Mouse (Mus musculus) right cerebral cortex, adult 18-20 months (tissue): ENCODE measurements around the gene Lcn10.
A peak's percentile ranks its signal among the peaks of the same experiment; 100 is the strongest.
"Not testable (repeated sequence)": the region's sequence is repeated elsewhere in the genome, so short reads cannot be mapped to it uniquely, and the experiment has no call there.

Experiments
- DNase-seq: peaks from one replicate; pipeline ENCODE4 v3.0.0; 2022; ENCODE audit warnings: mixed read lengths

Lcn10 gene

DNA sequence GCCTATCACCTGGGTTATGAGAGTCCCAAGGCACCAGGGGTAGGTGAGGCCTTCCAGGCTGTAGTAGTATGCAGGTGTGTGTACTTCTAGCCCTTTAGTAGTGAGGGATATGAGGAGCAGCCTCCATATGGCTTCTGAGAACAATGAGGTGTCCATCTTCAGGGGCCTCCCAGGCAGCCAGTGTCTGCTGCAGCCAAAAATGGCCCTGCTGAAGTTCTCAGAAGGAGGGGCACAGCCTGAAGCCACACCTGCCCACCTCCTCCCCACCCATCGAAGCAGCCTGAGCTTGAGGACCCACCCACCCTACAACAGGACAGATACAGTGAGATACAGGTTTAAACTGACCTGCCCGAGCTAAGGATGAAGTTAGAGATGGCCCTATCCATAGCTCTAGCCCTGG lies at the start of gene Lcn10:
TSS of gene Lcn10 (plus strand) at position 301 of the 400 bp plus-strand sequence.
- DNase-seq = no peak

DNA sequence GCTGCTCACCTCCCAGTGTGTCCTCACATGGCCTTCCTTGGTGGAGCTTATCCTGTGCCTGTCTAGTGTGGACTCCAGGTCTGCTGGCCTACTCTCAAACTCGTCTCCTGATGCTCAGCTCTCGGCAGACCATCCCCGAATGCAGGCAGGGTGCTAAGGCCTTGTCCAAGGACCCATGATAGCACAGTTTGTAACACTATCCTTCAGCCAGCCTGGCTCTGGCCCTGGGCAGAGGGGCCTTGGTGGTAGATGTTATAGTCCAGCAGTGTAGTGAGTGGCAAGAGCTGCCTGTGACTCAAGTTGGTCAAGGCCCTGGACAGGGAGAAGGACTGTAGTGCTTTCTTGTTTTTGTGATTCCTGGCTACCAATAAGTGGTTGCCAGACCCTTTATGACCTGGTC lies 48.9 kb upstream of the Lcn10 start:
- DNase-seq = no peak

DNA sequence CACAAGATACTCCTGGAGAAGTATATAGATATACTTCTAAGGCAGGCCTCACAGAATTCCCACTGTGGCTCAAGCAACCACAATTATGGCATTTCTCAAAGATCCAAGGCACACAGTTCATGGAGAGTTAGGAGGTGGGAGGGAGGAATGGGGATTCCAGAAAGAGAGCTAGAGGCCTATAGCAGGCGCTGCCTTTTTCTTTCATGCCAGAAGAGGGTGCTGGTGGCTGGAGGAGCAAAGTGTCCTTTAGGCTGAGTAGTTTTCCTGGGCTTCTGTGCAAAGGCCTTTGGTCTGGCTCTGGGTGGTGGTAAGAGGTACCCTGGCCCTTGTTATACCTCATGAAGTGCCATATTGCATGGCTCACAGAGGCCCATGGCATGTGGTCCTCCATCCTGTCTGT lies 48.5 kb upstream of the Lcn10 start:
- DNase-seq = no peak

DNA sequence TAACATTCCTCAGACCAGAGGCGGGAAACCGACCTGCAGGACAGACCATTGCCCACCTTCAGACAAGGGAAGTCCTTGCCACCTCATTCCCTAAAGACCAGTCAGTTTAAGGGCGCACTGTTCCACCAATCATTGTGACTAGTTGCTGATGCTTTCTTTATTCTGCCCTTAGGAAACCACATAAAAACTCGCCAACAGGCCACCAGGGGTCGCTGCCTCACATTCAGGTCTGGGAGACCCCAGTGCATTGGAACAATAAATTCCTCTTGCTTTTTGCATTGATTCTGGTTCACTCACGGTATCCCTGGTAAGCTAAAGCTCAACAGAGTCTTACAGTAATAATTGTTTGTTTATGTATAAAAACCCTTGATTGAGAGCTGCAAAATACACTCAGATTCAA lies 42.6 kb upstream of the Lcn10 start:
- DNase-seq = no peak

DNA sequence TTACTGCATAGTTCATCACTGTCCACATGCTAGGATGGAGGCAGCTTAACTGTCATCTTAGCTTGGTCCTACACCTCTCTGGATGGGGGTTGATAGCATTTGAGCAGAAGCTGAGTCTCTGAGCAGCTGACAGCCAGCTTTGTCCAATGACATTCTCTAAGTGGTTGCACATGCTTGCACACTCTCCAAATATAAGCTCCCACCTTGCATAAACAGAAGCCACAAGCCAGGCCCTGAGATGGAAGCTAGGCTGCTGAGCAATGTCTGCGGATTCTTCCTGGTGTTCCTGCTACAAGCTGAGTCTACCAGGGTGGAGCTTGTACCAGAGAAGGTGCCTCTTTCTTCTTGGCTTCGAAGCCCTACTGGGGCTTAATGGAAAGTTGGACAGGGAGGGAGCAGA lies 29.6 kb upstream of the Lcn10 start, which contains the start of gene Lcn8:
TSS of gene Lcn8 (plus strand) at position 219 of the 400 bp plus-strand sequence.
- DNase-seq = no peak

DNA sequence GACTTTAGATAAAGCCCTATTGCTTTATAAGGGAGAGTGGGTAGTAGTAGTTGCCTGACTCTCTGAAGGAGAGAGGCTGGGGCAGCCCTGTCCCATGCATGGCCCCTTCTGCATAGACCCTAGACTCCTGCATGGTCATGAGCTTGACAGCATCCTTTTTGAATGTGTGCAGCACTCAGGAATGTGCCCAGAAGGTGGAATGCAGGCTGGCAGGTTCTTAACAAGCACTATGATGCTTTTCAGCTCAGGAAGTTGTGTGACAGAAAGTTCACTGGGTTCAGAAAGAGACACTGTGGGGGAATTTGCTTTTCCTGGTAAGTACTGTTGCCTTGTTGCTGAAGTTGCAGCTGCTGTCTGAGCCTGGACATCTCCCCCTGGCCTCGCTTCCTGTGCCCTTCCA lies 28.0 kb upstream of the Lcn10 start:
- no peak for DNase-seq

DNA sequence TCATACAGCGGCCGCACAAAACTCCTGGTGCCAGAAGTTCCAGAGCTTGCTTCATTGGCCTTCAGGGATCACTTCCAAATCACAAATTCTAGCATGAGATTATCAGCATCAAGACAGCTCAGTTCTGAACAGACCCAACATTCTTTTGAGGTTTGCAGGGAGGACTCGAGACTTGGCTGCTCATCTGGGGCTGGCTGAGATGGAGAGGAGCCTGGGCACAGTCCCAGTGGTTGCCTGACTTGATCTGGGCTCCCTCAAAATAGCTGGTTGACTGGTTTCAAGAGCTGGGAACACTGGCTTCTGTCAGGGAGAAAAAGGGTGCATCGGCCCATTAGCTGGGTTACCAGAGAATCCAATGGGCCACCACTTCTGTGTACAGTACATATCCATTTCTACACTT lies 25.8 kb upstream of the Lcn10 start:
- DNase-seq = peak; percentile 16

DNA sequence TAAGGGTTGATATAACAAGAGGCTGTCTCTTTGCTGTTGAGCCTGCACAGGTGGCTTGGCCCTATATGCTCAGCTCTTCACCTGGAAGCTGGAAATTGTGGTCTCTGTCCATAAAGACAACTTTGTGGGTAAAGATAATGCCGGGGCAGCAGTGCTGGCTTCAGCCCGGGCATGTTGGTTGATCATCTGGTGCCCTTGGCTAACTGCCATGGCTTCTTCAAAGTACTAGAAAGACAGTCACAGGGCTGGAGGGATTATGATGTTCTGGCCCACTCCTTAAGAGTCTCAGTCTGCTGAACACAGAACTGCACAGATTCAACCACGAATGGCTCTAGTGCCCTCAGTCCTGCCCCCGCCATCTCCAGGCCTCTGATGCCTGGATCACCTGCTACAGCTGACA lies 25.3 kb upstream of the Lcn10 start:
- no peak for DNase-seq

DNA sequence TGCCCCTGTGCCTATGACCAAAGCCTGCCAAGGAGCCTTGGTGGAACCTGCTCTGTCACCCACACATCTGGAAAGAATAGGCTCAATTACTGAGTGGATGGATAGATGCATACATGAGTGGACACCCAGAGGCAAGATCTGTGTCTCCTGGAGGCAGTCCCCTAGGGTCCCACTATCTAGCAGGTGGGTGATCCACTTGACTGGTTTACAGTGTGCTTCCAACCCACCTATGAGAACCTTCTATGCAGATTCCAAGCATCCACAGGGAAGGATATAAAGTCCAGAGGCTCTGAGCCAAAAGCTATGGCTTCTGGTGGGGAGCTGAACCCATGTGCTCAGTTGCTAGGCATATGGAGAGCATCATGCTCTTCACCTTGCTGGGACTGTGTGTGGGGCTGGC lies 24.9 kb upstream of the Lcn10 start, which contains the start of gene Lcn5:
TSS of gene Lcn5 (plus strand) at position 301 of the 400 bp plus-strand sequence.
- DNase-seq = no peak

DNA sequence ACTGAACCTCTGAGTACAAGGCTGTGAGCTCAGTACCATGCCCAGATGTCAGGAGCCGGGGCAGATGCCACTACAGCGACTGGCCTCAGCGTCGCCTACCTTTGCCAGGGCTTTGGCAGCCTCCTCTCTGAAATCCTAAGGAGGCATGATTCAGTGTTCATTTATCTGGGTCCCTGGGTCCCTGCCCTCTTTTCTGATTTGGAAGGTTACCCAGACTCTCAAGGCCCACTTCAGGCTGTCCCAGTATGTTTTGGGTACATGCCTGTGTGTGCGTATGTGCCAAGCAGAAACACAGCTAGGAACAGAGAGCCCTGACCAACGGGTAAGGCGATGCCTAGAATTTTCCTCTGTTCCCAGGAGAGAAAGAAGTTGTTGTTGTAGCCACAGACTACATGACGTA lies 22.2 kb upstream of the Lcn10 start:
- no peak for DNase-seq

DNA sequence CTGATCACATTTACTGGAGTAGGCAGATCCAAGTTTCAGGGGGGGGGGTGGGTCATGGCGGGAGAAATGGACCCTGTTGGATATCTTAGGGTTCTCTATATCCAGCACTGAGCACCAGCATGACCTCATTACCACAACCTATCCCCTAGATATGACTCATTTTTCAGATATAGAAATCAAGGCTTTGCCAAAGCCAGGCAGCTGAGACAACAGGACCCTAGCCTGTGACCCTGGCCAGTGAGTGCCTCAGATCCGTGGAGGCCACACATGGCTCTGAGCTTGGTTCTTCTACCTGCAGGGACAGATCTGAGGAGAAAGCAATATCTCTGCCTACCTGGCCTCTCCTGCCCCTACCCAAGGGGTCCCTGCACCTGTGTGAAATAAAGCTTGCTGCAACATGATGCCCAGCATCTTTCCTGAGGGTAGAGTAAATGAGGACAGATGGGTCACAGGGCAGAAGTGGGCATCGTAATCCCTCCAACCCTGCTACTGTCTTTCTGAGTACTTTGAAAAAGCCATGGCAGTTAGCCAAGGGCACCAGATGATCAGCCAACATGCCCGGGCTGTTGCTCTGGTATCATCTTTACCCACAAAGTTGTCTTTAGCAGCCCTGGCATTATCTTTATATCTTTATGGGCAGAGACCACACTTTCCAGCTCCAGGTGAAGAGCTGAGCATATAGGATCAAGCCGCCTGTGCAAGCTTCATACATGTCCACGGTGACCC lies 21.1 kb upstream of the Lcn10 start:
- no peak for DNase-seq

DNA sequence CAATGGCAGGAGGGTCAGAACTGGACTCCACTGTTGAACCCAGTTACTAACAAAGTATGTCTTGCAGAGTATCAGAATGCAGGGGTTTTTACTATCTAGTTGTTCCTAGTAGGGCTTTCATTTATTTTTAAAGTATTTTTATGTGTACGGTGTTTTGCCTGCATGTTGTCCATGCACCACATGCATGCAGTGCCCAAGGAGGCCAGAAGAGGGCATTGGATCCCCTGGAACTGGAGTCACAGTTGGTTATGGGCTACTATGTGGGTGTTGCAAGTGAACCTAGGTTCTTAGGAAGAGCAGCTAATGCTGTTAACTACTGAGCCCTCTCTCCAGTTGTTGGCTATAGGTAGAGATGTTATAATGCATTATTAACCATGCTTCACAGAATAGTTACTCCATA lies 19.0 kb upstream of the Lcn10 start:
- peak; percentile 29 for DNase-seq

DNA sequence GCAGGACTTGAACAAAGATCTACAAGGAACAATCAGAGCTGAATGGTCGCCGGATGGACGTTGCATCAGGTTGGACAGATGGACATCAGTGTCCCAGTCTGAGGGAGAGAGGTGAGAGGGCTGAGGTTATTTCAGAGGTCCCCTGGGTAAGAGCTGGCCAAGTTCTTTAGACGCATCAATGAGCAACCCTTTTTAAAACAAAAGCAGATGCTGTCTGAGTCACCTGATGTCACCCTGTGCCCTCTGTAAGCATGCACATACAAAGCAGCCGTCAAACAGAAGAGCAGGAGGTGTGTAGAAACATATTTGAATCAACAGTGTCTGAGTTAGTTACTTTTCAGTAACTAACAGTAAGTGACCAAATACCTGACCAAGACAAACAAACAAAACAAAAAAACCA lies 18.4 kb upstream of the Lcn10 start:
- DNase-seq = no peak

DNA sequence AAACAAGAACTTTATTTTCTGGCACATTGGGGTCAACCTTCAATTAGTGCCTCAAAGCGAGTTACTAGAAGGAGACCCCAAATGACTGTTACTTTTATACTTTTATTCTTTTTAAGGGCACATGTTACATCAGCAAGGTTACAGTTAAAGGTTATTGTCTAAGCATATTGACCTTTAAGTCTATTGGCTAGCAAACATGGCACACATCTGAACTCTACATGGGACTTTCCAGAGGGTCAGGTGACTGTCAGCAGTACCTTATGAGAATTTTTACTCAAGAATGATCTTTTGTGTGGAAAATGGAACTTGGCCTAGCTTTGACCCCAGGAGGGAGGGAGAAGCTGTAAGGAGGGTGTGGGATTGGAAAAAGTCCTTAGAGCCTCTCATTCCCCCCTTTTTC lies 16.0 kb upstream of the Lcn10 start:
- no peak for DNase-seq

DNA sequence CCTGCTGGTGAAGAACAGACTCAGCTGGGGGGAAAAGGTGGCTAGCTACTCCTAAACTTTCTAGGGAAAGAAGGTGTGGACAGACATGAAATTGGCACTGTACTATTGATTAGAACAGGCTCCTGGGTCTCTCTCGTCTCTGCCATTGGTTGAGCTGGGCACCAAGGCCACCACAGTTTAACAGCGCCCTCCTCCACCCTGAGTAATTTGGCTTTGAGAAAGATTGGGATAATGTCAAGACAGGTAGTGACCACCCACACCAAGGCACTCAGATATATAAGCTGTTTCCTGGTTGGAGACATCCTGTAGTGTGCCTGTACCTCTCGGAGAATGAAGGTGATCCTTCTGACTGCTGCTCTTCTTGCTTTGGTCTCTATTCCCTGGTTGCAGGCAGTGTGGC lies 6.0 kb upstream of the Lcn10 start, which contains the start of gene Lcn6:
TSS of gene Lcn6 (plus strand) at position 301 of the 400 bp plus-strand sequence.
- no peak for DNase-seq

DNA sequence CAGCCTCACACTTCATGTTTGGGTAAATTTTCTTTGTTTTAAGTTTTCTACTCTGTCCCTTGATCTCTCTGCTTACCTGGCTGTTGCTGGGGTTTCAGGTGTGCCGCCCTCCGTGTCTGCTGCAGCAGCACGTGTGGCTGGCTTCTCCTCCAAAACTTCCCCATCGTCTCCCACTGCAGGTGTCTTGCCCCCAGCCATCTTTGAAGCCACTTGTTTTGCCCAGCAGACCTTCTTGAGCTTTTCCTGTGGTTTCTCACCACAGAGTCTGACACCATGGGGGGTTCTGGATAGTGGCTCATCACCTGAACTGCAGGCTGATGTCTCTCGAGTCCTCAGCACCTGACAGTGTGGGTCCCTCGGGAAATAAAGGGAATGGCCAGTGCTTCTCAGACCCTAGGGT lies 3.0 kb upstream of the Lcn10 start:
- DNase-seq = no peak

DNA sequence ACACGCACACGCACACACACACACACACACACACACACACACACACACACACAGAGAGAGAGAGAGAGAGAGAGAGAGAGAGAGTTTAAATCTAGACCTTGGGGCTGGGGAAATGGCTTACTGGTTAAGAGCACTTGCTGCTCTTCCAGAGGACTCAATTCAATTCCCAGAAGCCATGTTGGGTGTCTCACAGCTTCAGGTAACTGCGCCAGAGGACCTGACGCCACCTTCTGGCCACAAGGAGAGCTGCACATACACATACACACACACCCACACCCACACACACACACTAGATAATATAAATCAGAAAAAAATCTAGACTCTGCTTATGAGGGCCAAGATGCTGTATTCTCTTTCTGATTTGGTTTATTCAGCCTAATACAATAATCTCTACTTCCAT lies 4.4 kb downstream of the Lcn10 start:
- no peak for DNase-seq

DNA sequence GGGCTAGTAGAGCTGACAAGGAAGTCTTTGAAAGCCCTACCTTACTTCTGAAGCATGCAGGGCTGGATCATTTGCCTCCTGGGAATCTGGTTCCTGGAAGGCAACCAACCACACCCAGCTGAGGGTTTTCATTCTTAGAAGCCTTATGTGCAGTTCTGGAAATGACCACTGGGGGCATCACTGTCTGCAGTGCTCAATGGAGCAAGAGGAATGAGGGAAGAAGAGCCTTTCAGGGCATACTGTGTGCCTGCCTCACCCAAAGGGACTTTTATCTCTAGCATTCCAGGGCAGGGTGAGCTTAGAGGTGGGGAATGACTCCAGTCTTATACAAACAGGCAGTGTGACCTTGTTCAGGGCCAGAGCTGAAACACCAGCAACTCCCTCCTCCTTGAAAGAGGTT lies 12.1 kb downstream of the Lcn10 start:
- DNase-seq = peak; percentile 26

DNA sequence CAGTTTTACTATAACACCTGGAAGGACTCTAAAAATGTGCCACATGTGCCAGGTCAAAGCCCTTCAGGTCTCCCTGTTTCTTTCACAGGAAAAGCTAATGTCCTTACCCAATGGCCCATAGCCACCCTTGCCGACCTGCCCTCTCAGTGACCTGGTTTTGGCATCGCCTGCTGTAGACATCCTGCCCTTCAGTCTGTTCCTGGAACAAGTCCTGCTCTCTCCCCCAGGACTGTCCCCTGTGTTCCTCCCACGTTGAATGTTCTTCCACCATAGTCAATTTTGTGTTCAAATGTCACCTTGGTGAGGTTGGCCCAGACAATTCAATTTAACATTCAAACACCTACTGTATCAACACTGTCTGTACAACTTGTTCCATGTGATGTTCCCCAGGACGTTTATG lies 14.4 kb downstream of the Lcn10 start:
- DNase-seq = no peak

DNA sequence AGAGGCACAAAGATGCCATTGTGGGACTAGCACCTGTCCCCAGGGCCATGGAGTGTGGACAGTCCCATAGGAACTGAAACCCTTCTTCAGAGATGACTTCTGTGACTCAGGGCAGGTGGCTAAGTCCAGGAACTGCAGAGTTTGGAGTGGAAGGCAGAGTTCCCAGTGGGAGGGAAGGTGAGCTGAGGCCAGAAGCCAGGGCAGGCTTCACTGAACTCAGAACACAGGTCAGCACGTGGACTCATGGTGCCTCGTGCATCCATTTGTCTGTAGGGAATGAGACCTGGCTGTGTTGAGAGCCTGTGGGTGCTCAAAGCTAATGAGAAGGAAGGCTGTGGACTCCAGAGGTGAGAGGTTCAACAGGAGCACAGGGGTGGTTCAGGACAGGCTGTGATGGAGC lies 16.2 kb downstream of the Lcn10 start:
- no peak for DNase-seq

DNA sequence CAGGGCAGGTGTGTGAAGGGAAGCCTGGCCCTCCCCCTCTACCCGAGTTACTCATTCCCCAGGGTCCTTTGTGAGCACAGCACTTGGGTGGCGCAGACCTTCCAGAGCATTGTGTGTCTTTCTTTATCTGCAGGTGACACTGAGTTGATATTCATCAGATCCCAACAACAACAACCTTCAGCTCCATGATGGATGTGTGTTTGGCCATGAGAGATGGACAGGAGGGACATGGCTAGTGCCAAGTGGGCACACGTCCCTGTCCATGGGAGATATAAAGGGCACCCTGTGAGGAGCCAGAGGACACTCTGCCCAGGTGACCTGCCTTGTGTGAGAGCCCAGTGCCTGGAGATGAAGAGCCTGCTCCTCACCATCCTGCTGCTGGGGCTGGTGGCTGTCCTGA lies 17.2 kb downstream of the Lcn10 start, which contains the start of gene Obp2a:
TSS of gene Obp2a (plus strand) at position 301 of the 400 bp plus-strand sequence.
- DNase-seq = not testable (repeated sequence)

DNA sequence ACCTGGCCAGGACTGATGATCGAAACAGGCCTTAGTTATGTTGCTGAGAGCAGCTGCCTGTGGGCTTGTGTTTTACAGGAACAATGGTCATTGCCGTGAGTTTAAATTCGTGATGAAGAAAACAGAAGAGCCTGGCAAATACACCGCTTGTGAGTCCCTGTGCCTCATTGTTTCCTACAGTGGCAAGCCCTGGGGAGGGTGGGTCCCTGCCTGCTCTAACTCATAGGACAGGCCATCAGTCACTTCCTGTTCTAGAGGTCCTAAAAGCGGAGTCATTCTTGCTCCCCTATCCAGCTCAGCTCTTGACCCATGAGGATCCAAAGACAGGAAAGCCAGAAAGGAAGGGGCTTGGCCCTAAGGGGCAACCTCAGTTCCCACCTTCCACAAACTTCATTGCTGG lies 18.5 kb downstream of the Lcn10 start:
- no peak for DNase-seq

DNA sequence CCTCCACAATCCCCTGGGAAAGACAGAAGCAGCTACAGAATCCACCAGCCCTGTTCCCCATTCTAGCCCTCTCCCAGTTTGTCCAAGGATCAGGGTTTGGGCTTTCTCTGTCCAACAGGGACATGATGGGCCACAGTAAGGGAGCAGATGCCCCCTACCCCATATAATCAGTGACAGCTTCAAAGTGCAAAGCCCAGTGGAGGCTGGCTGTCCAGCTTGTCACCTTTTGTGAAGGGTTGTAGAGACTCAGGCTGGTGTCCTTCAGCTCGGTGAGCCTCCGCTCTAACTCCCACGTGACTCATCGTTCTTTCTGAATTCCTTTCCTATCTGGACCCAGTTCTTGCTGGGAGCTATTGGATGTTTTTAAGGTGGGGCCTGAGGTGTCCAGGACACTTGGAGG lies 21.2 kb downstream of the Lcn10 start:
- no peak for DNase-seq

DNA sequence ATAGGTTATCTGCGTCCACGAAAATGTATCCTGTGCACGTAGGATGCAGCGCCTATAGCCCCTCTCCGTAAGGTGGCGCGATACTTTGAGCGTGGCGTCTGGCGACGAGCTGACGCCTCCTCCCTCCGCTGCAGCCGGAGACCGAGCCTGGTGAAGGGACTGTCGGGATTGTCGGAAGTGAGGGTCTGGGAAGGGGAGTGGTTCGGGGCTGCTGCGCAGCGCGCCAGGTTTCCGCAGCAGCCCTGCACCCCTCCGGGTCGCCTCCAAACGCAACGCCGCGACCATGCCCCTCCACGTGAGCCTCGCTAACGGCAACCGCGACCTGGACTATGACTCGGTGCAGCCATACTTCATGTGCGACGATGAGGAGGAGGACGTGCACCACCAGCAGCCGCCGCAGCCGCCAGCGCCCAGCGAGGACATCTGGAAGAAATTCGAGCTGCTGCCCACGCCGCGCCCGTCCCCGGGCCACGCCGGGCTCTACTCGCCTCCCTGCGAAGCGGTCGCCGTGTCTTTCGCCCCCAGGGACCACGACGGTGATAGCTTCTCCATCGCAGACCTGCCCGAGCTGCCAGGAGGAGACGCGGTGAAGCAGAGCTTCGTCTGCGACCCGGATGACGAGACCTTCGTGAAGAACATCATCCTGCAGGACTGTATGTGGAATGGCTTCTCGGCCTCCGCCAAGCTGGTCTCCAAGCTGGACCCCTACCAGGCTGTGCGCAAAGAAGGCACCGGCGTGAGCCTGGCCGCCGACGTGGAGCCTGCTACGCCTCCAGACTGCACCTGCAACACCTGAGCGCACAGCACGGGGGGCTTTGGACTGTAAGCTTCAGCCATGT lies 24.3 kb downstream of the Lcn10 start, which contains the start of gene Bmyc:
TSS of gene Bmyc (plus strand) at position 97 of the 839 bp plus-strand sequence.
- DNase-seq = peak; percentile 93
